Mouse (Mus musculus): ENCODE results near the gene Rin2.

GRCm38 (mm10) chr2:145675756-145676543, 935 bp downstream of the Rin2 start:
- TF ChIP-seq CTCF (IDR thresholded peaks at IDR 0.05; ENCODE audit: low read depth, low read length) (no peak), POLR2A (IDR thresholded peaks at IDR 0.05; ENCODE audit: insufficient read depth, low read length) (no peak), EP300 (IDR thresholded peaks at IDR 0.05; ENCODE audit: insufficient read depth, low read depth, low read length) (no peak)

Data from ES-Bruce4 (cell line).